Mouse (Mus musculus) cerebellum, postnatal 25 days (tissue): Measurements from ENCODE around the gene Atp23.

ENCODE experiments used
- DNase-seq, 2 experiments: peaks; one replicate each; pipeline ENCODE4 v3.0.0; 2021; ENCODE audit warnings: mixed read lengths in 2 of 2

Gene Atp23

DNA sequence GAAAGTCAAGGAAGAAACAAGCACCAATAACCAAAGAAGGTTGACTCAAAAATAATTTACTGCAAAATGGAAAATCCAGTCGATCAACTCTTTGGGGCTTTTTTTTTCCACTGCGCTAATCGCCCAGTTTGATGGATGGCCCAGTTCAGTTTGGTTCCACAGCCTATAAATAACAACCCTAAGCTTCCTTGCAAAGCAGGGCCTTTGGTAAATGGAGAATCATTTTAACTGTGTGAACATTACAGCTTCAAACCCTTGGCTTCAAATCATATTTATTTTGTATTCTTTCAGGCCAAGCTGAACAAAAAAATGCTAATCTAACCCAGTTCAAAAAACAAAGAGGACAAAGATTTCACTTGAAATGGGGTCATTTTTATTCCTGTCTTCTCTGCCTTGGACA lies 78.7 kb downstream of the Atp23 start:
- no peak for DNase-seq
